Mouse (Mus musculus): ENCODE results near the gene Smdt1. TPM values are rescaled to one million over a fixed set of nuclear protein-coding genes. Genes with fewer than 3 reads are reported as not detected.

The Smdt1 gene
- polyA plus RNA-seq, 1 experiment from 2014 or later, result 259 TPM

- H3K4me1 ChIP-seq, result peaks cover 20% of the 10 kb centered on the region
- H3K36me3 ChIP-seq, result peaks cover 31% of the 10 kb centered on the region
- H3K27ac ChIP-seq, result no peak overlapping the region
- no peak overlapping the region for H3K4me2 ChIP-seq (replicated peaks)
- WGBS, result 98% methylated on average over 4 of the region's 4 CpGs
- H3K9me3 ChIP-seq (replicated peaks), result no peaks in the 10 kb centered on the region
- H3K4me3 ChIP-seq, result no peak overlapping the region
- no peak overlapping the region for H3K9ac ChIP-seq
- no peak for ATAC-seq (ENCODE audit: low FRiP score)
- H3K27me3 ChIP-seq, result peaks cover 8% of the 10 kb centered on the region
These were observed 3.6 kb upstream of the Smdt1 start for GRCm38 (mm10) chr15:82335194-82335593.

DNA sequence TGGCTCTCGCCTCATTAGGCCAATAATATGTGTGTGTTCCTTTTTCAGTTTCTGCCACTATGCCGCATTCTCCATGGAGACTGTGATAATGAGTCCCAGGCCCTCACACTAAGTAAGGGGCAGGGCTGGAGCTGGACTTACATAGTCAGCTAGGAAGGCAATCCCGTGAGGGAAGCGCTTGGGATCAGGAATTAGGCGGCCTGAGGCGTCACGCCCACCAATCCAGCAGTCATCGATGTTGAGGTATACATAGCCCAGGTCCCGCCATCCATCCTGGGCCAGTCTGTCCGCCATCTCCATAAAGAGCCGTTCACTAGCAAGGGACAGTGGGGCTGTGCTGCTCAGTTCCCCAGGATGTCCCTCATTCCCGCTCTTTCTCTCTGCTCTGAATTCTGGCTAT, 2.1 kb upstream of the Smdt1 start:
- 67% methylated on average over 12 of the region's 12 CpGs for WGBS
- 0 out of 2 replicates have a peak overlapping the region, but pooled peaks have one; percentile 19 for H3K9ac ChIP-seq

GRCm38 (mm10) chr15:82337875-82338274, 884 bp upstream of the Smdt1 start:
- H3K4me3 ChIP-seq, result peak overlapping the region; percentile 45
- peak overlapping the region; percentile 62 for H3K4me2 ChIP-seq (replicated peaks)
- no peak for ATAC-seq (ENCODE audit: low FRiP score)
- H3K9me3 ChIP-seq (replicated peaks), result no peaks in the 10 kb centered on the region
- peaks cover 23% of the 10 kb centered on the region for H3K36me3 ChIP-seq
- peaks cover 23% of the 10 kb centered on the region for H3K27me3 ChIP-seq
- H3K27ac ChIP-seq, result no peak overlapping the region
- 44% methylated on average over 4 of the region's 4 CpGs for WGBS
- peak overlapping the region; percentile 63 for H3K9ac ChIP-seq
- H3K4me1 ChIP-seq, result peaks cover 30% of the 10 kb centered on the region

More for the DNA sequence above, 2.1 kb upstream of the Smdt1 start:
- H3K27me3 ChIP-seq, result peaks cover 20% of the 10 kb centered on the region
- H3K36me3 ChIP-seq, result peaks cover 31% of the 10 kb centered on the region
- no peaks in the 10 kb centered on the region for H3K9me3 ChIP-seq (replicated peaks)
- ATAC-seq (ENCODE audit: low FRiP score), result no peak
- H3K4me1 ChIP-seq, result peaks cover 30% of the 10 kb centered on the region
- no peak overlapping the region for H3K27ac ChIP-seq
- H3K4me2 ChIP-seq (replicated peaks), result no peak overlapping the region
- H3K4me3 ChIP-seq, result no peak overlapping the region

GRCm38 (mm10) chr15:82339150-82339549, 391 bp downstream of the Smdt1 start:
- no peak for ATAC-seq (ENCODE audit: low FRiP score)
- Histone ChIP-seq H3K36me3 (peaks cover 20% of the 10 kb centered on the region), H3K4me3 (peak overlapping the region; percentile 45), H3K4me2 (replicated peaks) (peak overlapping the region; percentile 62), H3K27ac (peak overlapping the region; percentile 46; the same call in 1 of the 2 replicates), H3K9ac (peak overlapping the region; percentile 63; the same call in 1 of the 2 replicates), H3K27me3 (peaks cover 23% of the 10 kb centered on the region), H3K9me3 (replicated peaks) (no peaks in the 10 kb centered on the region), H3K4me1 (peaks cover 30% of the 10 kb centered on the region)
- 56% methylated on average over 10 of the region's 10 CpGs for WGBS

DNA sequence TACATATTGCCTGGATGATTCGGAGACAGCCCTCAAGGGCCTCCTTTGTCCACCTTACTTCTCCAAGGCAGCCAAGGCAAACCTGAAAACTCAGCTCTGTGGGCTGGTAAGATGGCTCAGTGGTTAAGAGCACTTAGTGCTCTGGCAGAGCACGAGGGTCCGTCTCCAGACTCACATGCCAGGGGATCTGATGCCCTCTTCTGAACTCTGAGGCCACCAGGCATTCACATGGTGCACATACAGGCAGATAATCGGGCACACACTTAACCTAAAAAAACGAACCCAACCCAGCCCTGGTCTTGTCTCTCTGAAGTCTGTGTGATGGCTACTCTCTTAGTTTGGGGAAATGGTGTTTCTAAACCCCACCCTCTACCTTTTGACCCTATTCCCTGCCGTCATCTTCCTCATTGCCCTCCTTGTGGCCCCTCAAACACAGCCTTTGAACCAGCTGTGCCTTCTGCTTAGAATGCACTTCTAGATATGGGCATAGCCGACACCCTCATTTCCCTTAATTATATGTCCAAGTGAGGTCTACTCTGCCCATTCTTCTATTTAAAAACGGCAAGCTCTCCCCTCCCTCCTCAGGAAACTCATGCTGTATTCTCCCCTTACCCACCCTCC, 985 bp downstream of the Smdt1 start:
- Histone ChIP-seq H3K4me3 (no peak overlapping the region), H3K9me3 (replicated peaks) (no peaks in the 10 kb centered on the region), H3K27ac (peak overlapping the region; percentile 7; the same call in 1 of the 2 replicates), H3K27me3 (peaks cover 23% of the 10 kb centered on the region), H3K9ac (no peak overlapping the region), H3K4me2 (replicated peaks) (no peak overlapping the region), H3K36me3 (peaks cover 14% of the 10 kb centered on the region), H3K4me1 (peaks cover 30% of the 10 kb centered on the region)
- no peak for ATAC-seq (ENCODE audit: low FRiP score)
- WGBS, result 79% methylated on average over 8 of the region's 8 CpGs

DNA sequence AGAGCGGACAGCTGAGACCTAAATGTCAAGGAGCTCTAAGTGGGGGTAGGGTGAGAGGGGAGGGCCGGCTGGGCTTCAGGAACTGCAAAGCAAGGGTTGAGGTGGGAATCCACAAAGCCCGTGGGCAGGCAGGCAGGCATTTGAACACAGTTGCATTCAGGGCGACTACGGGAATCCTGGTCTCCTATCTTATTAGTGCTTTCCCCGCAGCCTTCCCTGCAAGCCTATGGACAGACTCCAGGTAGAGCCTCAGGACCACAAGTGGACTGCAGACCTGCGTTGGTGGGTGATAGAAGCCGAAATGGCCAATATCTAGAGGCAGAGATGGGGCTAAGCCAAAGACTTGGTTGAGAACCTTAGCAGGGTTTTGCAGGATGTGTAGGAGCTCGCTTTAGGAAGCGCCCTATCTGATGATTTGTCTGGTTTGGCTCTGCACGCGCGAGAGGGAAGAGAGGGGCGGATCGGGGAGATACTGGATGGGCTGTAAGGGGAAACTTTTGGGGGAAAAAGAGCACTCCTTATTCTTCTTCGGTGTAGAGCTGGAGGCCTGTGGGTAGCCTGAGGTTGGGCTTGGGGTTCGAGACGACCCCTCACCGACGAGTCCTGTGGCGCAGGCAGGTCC, 1.8 kb downstream of the Smdt1 start:
- H3K4me2 ChIP-seq (replicated peaks), result peak overlapping the region; percentile 54
- peak overlapping the region; percentile 61 for H3K9ac ChIP-seq
- 42% methylated on average over 21 of the region's 21 CpGs for WGBS
- H3K27ac ChIP-seq, result no peak overlapping the region
- peak overlapping the region; percentile 34 for H3K4me3 ChIP-seq
- no peaks in the 10 kb centered on the region for H3K9me3 ChIP-seq (replicated peaks)
- peaks cover 6% of the 10 kb centered on the region for H3K36me3 ChIP-seq
- no peak for ATAC-seq (ENCODE audit: low FRiP score)
- H3K27me3 ChIP-seq, result peaks cover 23% of the 10 kb centered on the region
- peaks cover 30% of the 10 kb centered on the region for H3K4me1 ChIP-seq

- Histone ChIP-seq H3K27ac (0 out of 2 replicates have a peak overlapping the region, but pooled peaks have one; percentile 13), H3K4me1 (peaks cover 30% of the 10 kb centered on the region), H3K9ac (peak overlapping the region; percentile 61), H3K4me3 (peak overlapping the region; percentile 34), H3K4me2 (replicated peaks) (peak overlapping the region; percentile 54), H3K27me3 (peaks cover 23% of the 10 kb centered on the region), H3K36me3 (0 out of 2 replicates have a peak, but pooled peaks cover under 1% of the 10 kb centered on the region), H3K9me3 (replicated peaks) (no peaks in the 10 kb centered on the region)
- no peak for ATAC-seq (ENCODE audit: low FRiP score)
- WGBS, result 2% methylated on average over 40 of the region's 40 CpGs
These were observed 2.3 kb downstream of the Smdt1 start for GRCm38 (mm10) chr15:82341036-82341501.

DNA sequence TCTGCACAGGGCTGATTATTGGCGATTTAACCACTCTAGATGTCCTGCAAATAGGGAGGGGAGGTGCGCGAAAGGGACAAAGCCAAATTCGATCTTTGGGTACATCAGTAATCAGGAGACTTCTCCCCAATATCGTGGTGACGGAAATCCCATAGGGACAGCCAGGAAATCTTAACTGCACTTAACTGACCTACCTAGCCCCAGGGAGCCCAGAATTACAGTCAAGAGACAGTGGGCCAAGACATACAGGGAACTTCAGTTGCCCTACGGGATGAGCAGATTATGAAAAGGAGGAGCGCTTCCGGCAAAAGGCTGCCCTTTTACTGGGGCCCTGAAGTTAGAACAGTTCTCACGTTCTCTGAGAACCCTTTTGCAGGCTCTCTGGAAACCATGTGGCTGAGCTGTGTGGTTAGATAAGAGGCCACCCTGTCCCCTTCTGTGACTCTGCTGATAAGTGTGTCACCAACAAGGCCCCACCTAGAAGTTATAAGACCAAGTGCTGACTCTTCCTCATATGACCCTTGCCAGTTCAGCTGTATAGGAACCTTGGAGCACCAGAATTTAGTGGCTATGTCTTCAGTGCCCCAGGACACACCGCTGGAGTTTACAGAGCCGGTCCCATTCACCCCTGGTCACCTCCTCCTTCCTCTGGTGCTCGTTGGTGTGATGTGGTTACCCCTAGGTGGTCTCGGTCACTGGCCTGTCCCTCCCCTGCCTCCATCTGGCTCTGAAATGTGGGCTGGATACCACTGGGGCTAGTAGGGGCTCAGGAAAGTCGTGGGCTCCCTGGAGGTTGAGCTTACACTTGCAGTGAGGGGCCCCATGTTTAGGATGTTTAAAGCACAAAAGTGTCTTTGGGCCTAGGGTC, 3.1 kb downstream of the Smdt1 start:
- 69% methylated on average over 15 of the region's 15 CpGs for WGBS
- Histone ChIP-seq H3K4me3 (peak overlapping the region; percentile 34), H3K9ac (no peak overlapping the region), H3K27me3 (peaks cover 23% of the 10 kb centered on the region), H3K27ac (0 out of 2 replicates have a peak overlapping the region, but pooled peaks have one; percentile 13), H3K4me2 (replicated peaks) (peak overlapping the region; percentile 54), H3K9me3 (replicated peaks) (no peaks in the 10 kb centered on the region), H3K36me3 (no peaks in the 10 kb centered on the region), H3K4me1 (peaks cover 27% of the 10 kb centered on the region)
- ATAC-seq (ENCODE audit: low FRiP score), result no peak

DNA sequence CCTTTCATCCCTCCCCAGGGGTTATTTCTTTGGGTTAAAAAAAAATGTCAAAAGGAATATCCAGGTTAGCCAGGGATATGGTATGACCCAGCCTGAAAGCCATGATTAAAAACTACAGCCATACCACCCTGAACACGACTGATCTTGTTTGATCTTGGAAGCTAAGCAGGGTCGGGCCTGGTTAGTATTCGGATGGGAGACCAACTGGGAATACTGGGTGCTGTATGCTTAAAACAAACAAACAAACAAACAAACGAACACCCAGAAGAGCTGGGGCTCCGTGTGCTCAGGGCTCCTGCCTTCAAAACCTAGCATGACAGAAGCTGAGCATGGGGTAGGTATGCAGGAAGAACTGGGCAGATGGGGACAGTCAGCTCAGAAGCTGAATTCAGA, 3.8 kb downstream of the Smdt1 start:
- H3K9me3 ChIP-seq (replicated peaks), result no peaks in the 10 kb centered on the region
- WGBS, result 84% methylated on average over 5 of the region's 5 CpGs
- no peak overlapping the region for H3K9ac ChIP-seq
- no peak overlapping the region for H3K4me2 ChIP-seq (replicated peaks)
- no peak overlapping the region for H3K27ac ChIP-seq
- H3K36me3 ChIP-seq, result no peaks in the 10 kb centered on the region
- no peak for ATAC-seq (ENCODE audit: low FRiP score)
- no peak overlapping the region for H3K4me3 ChIP-seq
- peaks cover 28% of the 10 kb centered on the region for H3K4me1 ChIP-seq
- peaks cover 23% of the 10 kb centered on the region for H3K27me3 ChIP-seq

DNA sequence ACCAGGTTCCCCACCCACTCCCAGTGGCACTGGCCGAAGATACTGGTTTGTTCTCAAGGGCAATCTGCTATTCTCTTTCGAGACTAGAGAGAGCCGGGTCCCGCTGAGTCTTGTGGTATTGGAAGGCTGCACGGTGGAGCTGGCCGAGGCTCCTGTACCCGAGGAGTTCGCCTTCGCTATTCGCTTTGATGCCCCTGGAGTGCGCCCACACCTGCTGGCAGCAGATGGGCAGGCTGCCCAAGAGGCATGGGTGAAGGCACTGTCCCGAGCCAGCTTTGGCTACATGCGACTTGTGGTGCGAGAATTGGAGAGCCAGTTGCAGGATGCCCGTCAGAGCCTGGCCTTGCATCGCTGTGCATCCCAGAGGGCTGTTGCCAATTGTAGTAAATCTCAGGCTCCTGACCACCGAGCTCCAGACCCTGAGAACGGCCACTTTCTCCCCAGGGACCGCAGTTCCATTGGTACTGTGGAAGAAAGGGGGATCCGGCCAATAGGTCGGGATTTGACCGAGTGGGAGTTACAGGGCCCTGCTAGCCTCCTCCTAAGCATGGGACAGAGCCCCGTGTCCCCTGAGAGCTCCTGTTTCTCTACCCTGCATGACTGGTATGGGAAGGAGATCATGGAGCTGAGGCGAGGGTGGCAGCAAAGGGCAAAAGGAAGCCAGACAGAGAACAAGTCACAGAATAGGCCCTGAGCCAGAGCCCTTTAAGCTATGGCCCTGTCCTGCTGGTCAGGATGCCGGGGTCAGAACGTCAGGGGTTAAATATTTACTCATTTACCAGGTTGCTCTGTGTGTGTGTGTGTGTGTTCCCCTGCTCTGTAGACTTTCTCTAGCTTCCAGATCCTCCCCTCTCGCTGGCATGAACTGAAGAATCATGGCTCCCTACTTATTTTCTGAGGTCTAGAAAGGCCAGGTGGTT, 4.9 kb downstream of the Smdt1 start:
- H3K4me1 ChIP-seq, result peaks cover 23% of the 10 kb centered on the region
- H3K27me3 ChIP-seq, result peaks cover 23% of the 10 kb centered on the region
- no peak overlapping the region for H3K9ac ChIP-seq
- no peaks in the 10 kb centered on the region for H3K9me3 ChIP-seq (replicated peaks)
- H3K4me2 ChIP-seq (replicated peaks), result 0 out of 2 replicates have a peak overlapping the region, but pooled peaks have one; percentile 6
- 85% methylated on average over 27 of the region's 27 CpGs for WGBS
- ATAC-seq (ENCODE audit: low FRiP score), result no peak
- H3K36me3 ChIP-seq, result peaks cover 11% of the 10 kb centered on the region
- no peak overlapping the region for H3K27ac ChIP-seq
- no peak overlapping the region for H3K4me3 ChIP-seq

DNA sequence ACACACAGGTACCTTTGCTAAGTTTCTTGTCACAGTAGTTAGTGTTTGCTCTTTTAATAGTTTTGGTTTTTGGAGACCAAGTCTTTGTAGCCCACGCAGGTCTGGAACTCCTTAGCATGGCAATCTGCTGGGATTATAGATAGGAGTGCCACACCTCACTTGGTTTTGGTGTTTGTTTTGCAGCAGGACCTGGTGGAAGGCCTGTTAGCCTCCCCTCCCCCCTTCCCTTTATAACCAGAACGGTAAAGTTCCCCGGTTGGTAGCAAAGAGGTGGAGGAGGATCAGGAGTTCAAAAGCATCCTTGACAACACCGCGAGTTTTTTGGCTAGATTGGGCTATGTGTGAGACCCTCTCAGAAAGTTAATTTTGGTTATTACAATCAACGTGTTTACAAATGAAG, 6.2 kb downstream of the Smdt1 start:
- 89% methylated on average over 6 of the region's 6 CpGs for WGBS
- no peak for ATAC-seq (ENCODE audit: low FRiP score)
- H3K9ac ChIP-seq, result no peak overlapping the region
- H3K27me3 ChIP-seq, result peaks cover 17% of the 10 kb centered on the region
- H3K36me3 ChIP-seq, result peaks cover 24% of the 10 kb centered on the region
- no peaks in the 10 kb centered on the region for H3K9me3 ChIP-seq (replicated peaks)
- no peak overlapping the region for H3K27ac ChIP-seq
- H3K4me3 ChIP-seq, result no peak overlapping the region
- peaks cover 23% of the 10 kb centered on the region for H3K4me1 ChIP-seq
- no peak overlapping the region for H3K4me2 ChIP-seq (replicated peaks)

All from hindbrain, embryonic 12.5 days (tissue).